Mouse (Mus musculus): Measurements from ENCODE around the gene Zcchc4.
A peak's percentile ranks its signal among the peaks of the same experiment; 100 is the strongest.
"Not testable (repeated sequence)": the region's sequence is repeated elsewhere in the genome, so short reads cannot be mapped to it uniquely, and the experiment has no call there.

The Zcchc4 gene

GRCm38 (mm10) chr5:52775237-52775636 is at the start of gene Zcchc4:
Gene Zcchc4, plus strand, starts transcription at chr5:52775409.
- no peak for DNase-seq

GRCm38 (mm10) chr5:52727747-52728146 is 47.5 kb upstream of the Zcchc4 start:
- DNase-seq = no peak

- no peak for DNase-seq
Observed at GRCm38 (mm10) chr5:52732811-52733210, 42.4 kb upstream of the Zcchc4 start.

GRCm38 (mm10) chr5:52736046-52736445 is 39.2 kb upstream of the Zcchc4 start:
- DNase-seq = no peak

GRCm38 (mm10) chr5:52741391-52742111 is 33.7 kb upstream of the Zcchc4 start, which contains the start of gene Pi4k2b:
Gene Pi4k2b, plus strand, starts transcription at chr5:52741574.
- DNase-seq = peak; percentile 69

GRCm38 (mm10) chr5:52742112-52742813 is 32.9 kb upstream of the Zcchc4 start:
- peak; percentile 30 for DNase-seq

GRCm38 (mm10) chr5:52743231-52743630 is 32.0 kb upstream of the Zcchc4 start:
- no peak for DNase-seq

GRCm38 (mm10) chr5:52746920-52747319 is 28.3 kb upstream of the Zcchc4 start:
- DNase-seq = no peak

- peak; percentile 59 for DNase-seq
Observed at GRCm38 (mm10) chr5:52748732-52749131, 26.5 kb upstream of the Zcchc4 start.

GRCm38 (mm10) chr5:52753146-52753545 is 22.1 kb upstream of the Zcchc4 start:
- DNase-seq = no peak

- DNase-seq = no peak
Observed at GRCm38 (mm10) chr5:52754196-52754595, 21.0 kb upstream of the Zcchc4 start.

GRCm38 (mm10) chr5:52755337-52755736 is 19.9 kb upstream of the Zcchc4 start:
- no peak for DNase-seq

- no peak for DNase-seq
Observed at GRCm38 (mm10) chr5:52755989-52756388, 19.2 kb upstream of the Zcchc4 start.

- DNase-seq = no peak
Observed at GRCm38 (mm10) chr5:52762586-52762985, 12.6 kb upstream of the Zcchc4 start.

GRCm38 (mm10) chr5:52774267-52774666 is 942 bp upstream of the Zcchc4 start:
- DNase-seq = no peak

GRCm38 (mm10) chr5:52776466-52777354 is 1.5 kb downstream of the Zcchc4 start:
- not testable (repeated sequence) for DNase-seq

- DNase-seq = peak; percentile 82
Observed at GRCm38 (mm10) chr5:52782523-52783250, 7.5 kb downstream of the Zcchc4 start.

- DNase-seq = no peak
Observed at GRCm38 (mm10) chr5:52783251-52783620, 8.0 kb downstream of the Zcchc4 start.

- DNase-seq = no peak
Observed at GRCm38 (mm10) chr5:52783957-52784356, 8.7 kb downstream of the Zcchc4 start.

- DNase-seq = no peak
Observed at GRCm38 (mm10) chr5:52786556-52787322, 11.5 kb downstream of the Zcchc4 start.

GRCm38 (mm10) chr5:52793230-52793629 is 18.0 kb downstream of the Zcchc4 start:
- DNase-seq = no peak

- DNase-seq = no peak
Observed at GRCm38 (mm10) chr5:52794109-52794508, 18.9 kb downstream of the Zcchc4 start.
